Mouse (Mus musculus): ENCODE data around the gene Etl4. TPM values are rescaled to one million over a fixed set of nuclear protein-coding genes. Genes with fewer than 3 reads are reported as not detected.
"Not testable (repeated sequence)": the region's sequence is repeated elsewhere in the genome, so short reads cannot be mapped to it uniquely, and the experiment has no call there.

The Etl4 gene
- total RNA-seq, 2 experiments from 2014 or later: 129 TPM

- intact Hi-C loops (cut with DNase I): loop anchor here (5.0 kb wide), 3 partner anchors 37 to 172 kb away; no protein-coding TSS in a partner anchor
- DNase-seq (ENCODE audit: low spot score in 2 of 2): peak in 1 of 2 experiments; percentile 48
These were observed 374.8 kb downstream of the Etl4 start for GRCm38 (mm10) chr2:20284425-20284824.

GRCm38 (mm10) chr2:20290982-20291740 lies 381.6 kb downstream of the Etl4 start:
- intact Hi-C loops (cut with DNase I): no loop called here
- DNase-seq (ENCODE audit: low spot score in 2 of 2): no peak

- intact Hi-C loops (cut with DNase I): no loop called here
- no peak for DNase-seq (ENCODE audit: low spot score in 2 of 2)
These were observed 382.1 kb downstream of the Etl4 start for GRCm38 (mm10) chr2:20291741-20292110.

- peak; percentile 77 to 97 for DNase-seq (ENCODE audit: low spot score in 2 of 2)
- intact Hi-C loops (cut with DNase I): no loop called here
These were observed 383.8 kb downstream of the Etl4 start for GRCm38 (mm10) chr2:20293336-20293735.

- intact Hi-C loops (cut with DNase I): no loop called here
- no peak for DNase-seq (ENCODE audit: low spot score in 2 of 2)
These were observed 385.0 kb downstream of the Etl4 start for GRCm38 (mm10) chr2:20294596-20294995.

- peak in 1 of 2 experiments; percentile 51 for DNase-seq (ENCODE audit: low spot score in 2 of 2)
- intact Hi-C loops (cut with DNase I): no loop called here
These were observed 392.9 kb downstream of the Etl4 start for GRCm38 (mm10) chr2:20302517-20302916.

DNA sequence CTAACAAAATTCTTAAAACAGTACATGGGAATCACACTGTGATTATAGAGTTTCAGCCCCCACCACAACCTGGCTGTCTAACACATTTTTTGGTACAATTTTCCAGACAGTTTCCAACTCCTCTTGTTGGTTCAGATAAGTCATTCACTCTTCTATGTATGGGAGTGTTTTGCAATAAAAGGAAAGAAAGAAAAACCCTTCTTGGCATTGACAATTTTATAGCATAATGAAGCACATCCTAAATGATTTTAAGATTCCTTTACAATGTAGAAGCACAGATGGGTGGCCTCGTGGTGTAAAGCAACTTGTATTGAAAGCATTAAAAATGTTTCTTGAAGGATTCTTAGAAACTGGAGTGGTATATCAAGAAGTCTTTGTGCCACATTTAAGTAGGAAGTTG lies 415.4 kb downstream of the Etl4 start:
- intact Hi-C loops (cut with DNase I): no loop called here
- DNase-seq (ENCODE audit: low spot score in 2 of 2): peak in 1 of 2 experiments; percentile 59

DNA sequence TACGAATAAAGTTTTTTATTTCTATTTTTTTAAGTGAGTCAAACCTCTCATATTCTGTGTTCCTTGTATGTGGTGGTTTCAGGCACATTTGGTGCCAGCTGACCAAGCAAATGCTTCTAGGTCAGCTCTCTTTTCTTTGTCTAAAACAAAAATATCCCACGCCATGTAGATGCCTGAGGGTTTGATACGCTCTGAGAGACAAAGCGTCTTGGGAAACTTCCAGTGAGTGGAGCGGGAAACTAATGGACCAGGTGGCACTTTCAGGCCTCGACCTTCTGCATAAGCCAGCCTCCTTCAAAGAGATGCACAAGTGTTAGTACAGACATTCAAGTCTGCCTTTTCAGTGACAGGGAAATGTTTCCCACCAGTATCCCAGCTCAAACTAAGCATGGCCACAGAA lies 426.6 kb downstream of the Etl4 start:
- no peak for DNase-seq (ENCODE audit: low spot score in 2 of 2)
- intact Hi-C loops (cut with DNase I): no loop called here

- intact Hi-C loops (cut with DNase I): no loop called here
- peak in 1 of 2 experiments; percentile 35 for DNase-seq (ENCODE audit: low spot score in 2 of 2)
These were observed 429.6 kb downstream of the Etl4 start for GRCm38 (mm10) chr2:20339016-20339734.

GRCm38 (mm10) chr2:20339919-20340318 lies 430.3 kb downstream of the Etl4 start:
- intact Hi-C loops (cut with DNase I): no loop called here
- peak in 1 of 2 experiments; percentile 18 for DNase-seq (ENCODE audit: low spot score in 2 of 2)

GRCm38 (mm10) chr2:20346873-20347272 lies 437.3 kb downstream of the Etl4 start:
- intact Hi-C loops (cut with DNase I): no loop called here
- no peak for DNase-seq (ENCODE audit: low spot score in 2 of 2)

GRCm38 (mm10) chr2:20349268-20349667 lies 439.7 kb downstream of the Etl4 start:
- no peak for DNase-seq (ENCODE audit: low spot score in 2 of 2)
- intact Hi-C loops (cut with DNase I): no loop called here

- intact Hi-C loops (cut with DNase I): no loop called here
- DNase-seq (ENCODE audit: low spot score in 2 of 2): no peak
These were observed 443.2 kb downstream of the Etl4 start for GRCm38 (mm10) chr2:20352796-20353195.

- intact Hi-C loops (cut with DNase I): no loop called here
- DNase-seq (ENCODE audit: low spot score in 2 of 2): no peak
These were observed 467.4 kb downstream of the Etl4 start for GRCm38 (mm10) chr2:20377026-20377425.

DNA sequence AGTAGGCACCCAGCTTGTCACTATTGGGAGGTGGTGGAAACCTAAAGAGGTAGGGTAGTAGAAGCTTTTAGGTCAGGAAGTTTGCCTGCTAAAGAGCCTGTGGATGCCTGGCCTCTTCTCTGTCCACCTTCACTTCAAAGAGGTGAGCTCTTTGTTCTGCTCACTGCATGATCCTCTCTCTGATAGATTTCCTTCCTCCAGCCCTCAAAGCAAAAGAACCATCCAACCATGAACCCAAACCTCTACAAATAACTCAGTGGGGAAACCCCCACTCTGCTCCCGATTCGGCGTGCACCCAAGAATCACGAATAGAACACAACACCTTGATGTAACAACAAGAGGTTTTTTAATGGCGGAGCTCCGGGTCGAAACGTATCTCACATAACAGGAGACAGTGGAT lies 471.3 kb downstream of the Etl4 start:
- intact Hi-C loops (cut with DNase I); DNase-seq (ENCODE audit: low spot score in 2 of 2): not testable (repeated sequence)

- no peak for DNase-seq (ENCODE audit: low spot score in 2 of 2)
- intact Hi-C loops (cut with DNase I): no loop called here
These were observed 484.5 kb downstream of the Etl4 start for GRCm38 (mm10) chr2:20394083-20394482.

DNA sequence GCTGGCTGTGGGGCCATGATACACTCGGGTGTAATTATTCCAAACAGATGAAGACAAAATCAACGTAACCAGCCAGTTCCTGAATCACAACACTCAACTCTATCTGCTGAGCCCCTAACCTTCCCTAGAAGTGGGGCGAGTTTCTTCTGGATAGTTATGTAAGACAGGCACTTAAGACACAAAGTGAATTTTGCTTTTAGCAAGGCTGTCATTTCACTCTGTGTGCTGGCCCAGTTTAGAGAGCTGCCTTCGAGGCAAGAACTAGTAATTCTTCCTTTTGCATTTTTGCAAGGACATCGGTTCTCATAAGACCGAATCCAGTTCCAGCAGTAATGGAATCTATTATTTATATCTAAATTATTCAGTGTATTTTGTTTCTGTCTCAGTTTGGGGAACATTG lies 487.4 kb downstream of the Etl4 start:
- DNase-seq (ENCODE audit: low spot score in 2 of 2): no peak
- intact Hi-C loops (cut with DNase I): no loop called here

- no peak for DNase-seq (ENCODE audit: low spot score in 2 of 2)
- intact Hi-C loops (cut with DNase I): no loop called here
These were observed 491.0 kb downstream of the Etl4 start for GRCm38 (mm10) chr2:20400556-20400955.

- intact Hi-C loops (cut with DNase I): no loop called here
- DNase-seq (ENCODE audit: low spot score in 2 of 2): no peak
These were observed 494.8 kb downstream of the Etl4 start for GRCm38 (mm10) chr2:20404395-20404794.

DNA sequence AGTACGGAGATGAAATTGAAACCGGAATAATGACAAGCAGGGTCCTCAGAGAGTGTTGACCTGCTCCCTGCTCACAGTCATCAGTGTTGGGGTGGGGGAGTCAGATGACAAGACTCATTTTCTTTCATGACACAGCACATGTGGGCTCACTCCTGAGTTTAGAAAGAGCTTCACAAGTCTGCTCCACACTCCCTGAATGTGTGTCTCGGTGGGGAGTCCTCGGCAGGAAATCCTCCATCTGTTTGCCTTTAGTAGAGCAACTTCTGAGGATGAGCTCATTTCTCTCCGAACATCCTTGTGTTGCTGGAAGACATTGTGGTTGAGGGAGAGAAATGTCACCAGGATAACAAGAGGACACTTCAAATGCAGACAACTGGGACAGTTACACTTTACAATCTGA lies 497.5 kb downstream of the Etl4 start:
- peak; percentile 41 to 91 for DNase-seq (ENCODE audit: low spot score in 2 of 2)
- intact Hi-C loops (cut with DNase I): loop anchor here (5.0 kb wide), 2 partner anchors 110 to 125 kb away; no protein-coding TSS in a partner anchor

GRCm38 (mm10) chr2:20414856-20415255 lies 505.3 kb downstream of the Etl4 start:
- no peak for DNase-seq (ENCODE audit: low spot score in 2 of 2)
- intact Hi-C loops (cut with DNase I): no loop called here
